Mouse (Mus musculus): ENCODE data around the gene Dusp27. TPM values are rescaled to one million over a fixed set of nuclear protein-coding genes. Genes with fewer than 3 reads are reported as not detected.

Dusp27 gene
- total and polyA plus RNA-seq, 2 experiments from 2014 or later: 0.48 to 1.00 TPM

GRCm38 (mm10) chr1:166105464-166105863 lies 22.3 kb downstream of the Dusp27 start:
- H3K9me3 ChIP-seq (ENCODE audit: low read length): no peaks in the 10 kb centered on the region
- no peak for ATAC-seq
- no peaks in the 10 kb centered on the region for H3K4me1 ChIP-seq (ENCODE audit: insufficient read depth)
- 79% methylated on average over 6 of the region's 6 CpGs for WGBS
- H3K4me2 ChIP-seq (ENCODE audit: low read depth): no peak overlapping the region
- DNase-seq: no peak
- no peak overlapping the region for H3K27ac ChIP-seq (ENCODE audit: low read depth, low read length)
- TF ChIP-seq CTCF (IDR thresholded peaks at IDR 0.05; ENCODE audit: low read depth): no peak
- H3K36me3 ChIP-seq (ENCODE audit: insufficient read depth): no peaks in the 10 kb centered on the region
- H3K27me3 ChIP-seq (ENCODE audit: insufficient read depth, low read length): no peaks in the 10 kb centered on the region
- no peak overlapping the region for H3K4me3 ChIP-seq (ENCODE audit: low read depth, low read length)
- H3K9ac ChIP-seq: no peak overlapping the region

- no peak for ATAC-seq
- Histone ChIP-seq H3K27ac (ENCODE audit: low read depth, low read length) (no peak overlapping the region), H3K36me3 (ENCODE audit: insufficient read depth) (no peaks in the 10 kb centered on the region), H3K4me3 (ENCODE audit: low read depth, low read length) (no peak overlapping the region), H3K27me3 (ENCODE audit: insufficient read depth, low read length) (no peaks in the 10 kb centered on the region), H3K4me1 (ENCODE audit: insufficient read depth) (no peaks in the 10 kb centered on the region), H3K4me2 (ENCODE audit: low read depth) (no peak overlapping the region), H3K9me3 (ENCODE audit: low read length) (no peaks in the 10 kb centered on the region), H3K9ac (no peak overlapping the region)
- 96% methylated on average over 3 of the region's 3 CpGs for WGBS
- no peak for TF ChIP-seq CTCF (IDR thresholded peaks at IDR 0.05; ENCODE audit: low read depth)
- no peak for DNase-seq
Measured at GRCm38 (mm10) chr1:166104858-166105257, 22.9 kb downstream of the Dusp27 start.

DNA sequence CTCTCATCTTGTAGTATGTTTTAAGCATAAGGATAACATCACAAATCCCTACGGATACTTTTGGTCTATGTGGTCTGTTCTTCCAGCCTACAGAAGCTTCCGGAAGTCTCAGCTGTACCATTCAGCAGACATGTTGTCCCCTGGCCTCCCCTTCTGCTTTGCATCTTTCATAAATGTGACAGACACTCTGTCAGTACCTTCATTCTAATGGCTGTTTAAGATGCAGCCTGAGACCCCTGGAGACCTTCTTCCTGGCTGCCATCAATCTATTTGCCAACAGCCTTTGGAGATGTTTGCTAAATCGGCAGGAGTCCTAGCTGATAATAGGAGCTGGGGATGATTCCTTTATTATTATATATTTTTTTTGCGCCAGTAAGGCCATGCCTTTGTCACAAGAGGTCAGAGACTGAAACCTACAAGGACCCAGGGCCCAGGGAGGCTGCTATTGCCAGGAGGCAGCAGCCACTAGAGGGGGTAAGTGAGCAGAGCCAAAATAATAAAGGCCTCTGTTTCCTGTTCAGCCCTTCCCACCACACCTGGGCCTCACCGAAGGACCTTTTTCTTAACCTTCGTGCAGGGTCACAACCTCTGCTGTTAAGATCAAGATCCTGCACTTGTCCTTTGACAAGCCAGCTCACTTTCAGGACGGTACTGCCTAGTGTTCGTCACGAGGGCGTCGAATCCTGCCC lies 24.7 kb downstream of the Dusp27 start:
- H3K27me3 ChIP-seq (ENCODE audit: insufficient read depth, low read length): no peaks in the 10 kb centered on the region
- no peaks in the 10 kb centered on the region for H3K4me1 ChIP-seq (ENCODE audit: insufficient read depth)
- 75% methylated on average over 11 of the region's 11 CpGs for WGBS
- DNase-seq: no peak
- no peak overlapping the region for H3K9ac ChIP-seq
- H3K27ac ChIP-seq (ENCODE audit: low read depth, low read length): no peak overlapping the region
- ATAC-seq: no peak
- no peak overlapping the region for H3K4me3 ChIP-seq (ENCODE audit: low read depth, low read length)
- no peak overlapping the region for H3K4me2 ChIP-seq (ENCODE audit: low read depth)
- H3K9me3 ChIP-seq (ENCODE audit: low read length): no peaks in the 10 kb centered on the region
- peak; percentile 42 for TF ChIP-seq CTCF (IDR thresholded peaks at IDR 0.05; ENCODE audit: low read depth)
- no peaks in the 10 kb centered on the region for H3K36me3 ChIP-seq (ENCODE audit: insufficient read depth)

DNA sequence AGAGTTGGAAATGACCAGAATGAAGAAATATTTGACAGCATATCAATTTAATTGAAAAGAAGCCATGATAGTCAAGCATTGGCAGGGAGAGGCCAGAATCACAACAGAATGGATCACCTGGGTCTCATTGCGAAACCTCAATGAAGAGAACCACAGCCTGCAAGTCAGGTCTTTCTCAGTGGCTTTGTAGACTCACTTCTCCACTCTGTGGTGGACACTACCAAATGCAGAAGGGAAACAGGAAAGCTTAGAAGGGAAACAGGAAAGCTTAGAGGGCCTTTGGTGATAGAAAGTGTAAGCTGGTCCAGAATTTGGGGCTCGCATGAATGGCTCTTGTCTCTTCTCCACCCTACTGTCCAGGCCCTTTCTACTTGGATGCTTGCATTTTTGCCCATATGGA lies 29.6 kb downstream of the Dusp27 start:
- no peak overlapping the region for H3K27ac ChIP-seq (ENCODE audit: low read depth, low read length)
- no peaks in the 10 kb centered on the region for H3K36me3 ChIP-seq (ENCODE audit: insufficient read depth)
- H3K4me2 ChIP-seq (ENCODE audit: low read depth): no peak overlapping the region
- ATAC-seq (no peak), DNase-seq (no peak)
- no peak for TF ChIP-seq CTCF (IDR thresholded peaks at IDR 0.05; ENCODE audit: low read depth)
- WGBS: 100% methylated on average over 2 of the region's 2 CpGs
- no peak overlapping the region for H3K9ac ChIP-seq
- no peaks in the 10 kb centered on the region for H3K4me1 ChIP-seq (ENCODE audit: insufficient read depth)
- no peaks in the 10 kb centered on the region for H3K27me3 ChIP-seq (ENCODE audit: insufficient read depth, low read length)
- no peak overlapping the region for H3K4me3 ChIP-seq (ENCODE audit: low read depth, low read length)
- H3K9me3 ChIP-seq (ENCODE audit: low read length): no peaks in the 10 kb centered on the region

GRCm38 (mm10) chr1:166094462-166094861 lies 33.3 kb downstream of the Dusp27 start:
- Histone ChIP-seq H3K27ac (ENCODE audit: low read depth, low read length) (no peak overlapping the region), H3K4me2 (ENCODE audit: low read depth) (no peak overlapping the region), H3K36me3 (ENCODE audit: insufficient read depth) (no peaks in the 10 kb centered on the region), H3K4me1 (ENCODE audit: insufficient read depth) (no peaks in the 10 kb centered on the region), H3K27me3 (ENCODE audit: insufficient read depth, low read length) (no peaks in the 10 kb centered on the region), H3K9me3 (ENCODE audit: low read length) (no peaks in the 10 kb centered on the region), H3K9ac (no peak overlapping the region), H3K4me3 (ENCODE audit: low read depth, low read length) (no peak overlapping the region)
- no peak for TF ChIP-seq CTCF (IDR thresholded peaks at IDR 0.05; ENCODE audit: low read depth)
- 90% methylated on average over 3 of the region's 3 CpGs for WGBS
- ATAC-seq (no peak), DNase-seq (no peak)

DNA sequence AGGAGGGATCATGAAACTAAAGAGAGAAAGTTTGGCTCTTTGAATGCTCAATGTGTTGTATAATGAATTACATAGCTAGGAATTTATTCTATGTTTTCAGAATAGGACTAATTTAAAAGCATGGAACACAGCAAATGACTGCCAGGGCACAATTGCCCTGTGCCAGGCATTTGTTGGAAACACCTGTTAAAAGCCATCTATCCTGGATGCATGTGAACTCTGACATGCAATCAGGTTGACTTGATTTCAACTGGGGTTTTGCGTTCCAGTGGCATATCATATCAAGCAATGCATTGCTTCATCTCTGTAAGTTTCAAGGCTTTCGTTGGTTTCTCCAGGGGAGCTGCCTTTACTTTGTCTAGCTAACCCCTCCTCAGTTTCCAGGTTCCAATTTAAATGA lies 37.4 kb downstream of the Dusp27 start:
- Histone ChIP-seq H3K4me1 (ENCODE audit: insufficient read depth) (no peaks in the 10 kb centered on the region), H3K9me3 (ENCODE audit: low read length) (no peaks in the 10 kb centered on the region), H3K27ac (ENCODE audit: low read depth, low read length) (no peak overlapping the region), H3K4me3 (ENCODE audit: low read depth, low read length) (no peak overlapping the region), H3K9ac (no peak overlapping the region), H3K4me2 (ENCODE audit: low read depth) (no peak overlapping the region), H3K27me3 (ENCODE audit: insufficient read depth, low read length) (no peaks in the 10 kb centered on the region), H3K36me3 (ENCODE audit: insufficient read depth) (no peaks in the 10 kb centered on the region)
- DNase-seq (no peak), ATAC-seq (no peak)
- 94% methylated on average over 2 of the region's 2 CpGs for WGBS
- TF ChIP-seq CTCF (IDR thresholded peaks at IDR 0.05; ENCODE audit: low read depth): no peak

DNA sequence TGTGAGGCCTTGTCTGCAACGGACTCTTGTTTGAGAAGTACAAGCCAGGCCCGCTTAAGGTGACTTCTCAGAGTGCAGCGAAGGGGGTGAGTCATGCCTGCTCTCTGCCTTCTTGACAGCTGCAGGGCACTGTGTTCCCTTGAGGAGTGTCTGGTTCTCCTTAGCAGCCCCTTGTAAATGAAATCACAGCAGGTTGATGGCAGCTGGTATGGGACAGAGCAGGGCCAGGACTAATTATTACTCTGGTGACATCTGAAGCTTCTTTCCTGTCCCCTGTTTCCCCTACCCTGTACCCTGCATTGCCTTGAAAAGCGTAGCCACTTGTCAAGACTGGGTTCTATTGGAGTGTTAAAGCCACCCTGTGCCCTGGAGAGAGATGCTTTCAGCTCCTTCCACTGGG lies 38.0 kb downstream of the Dusp27 start:
- H3K9me3 ChIP-seq (ENCODE audit: low read length): no peaks in the 10 kb centered on the region
- H3K4me1 ChIP-seq (ENCODE audit: insufficient read depth): no peaks in the 10 kb centered on the region
- ATAC-seq (no peak), DNase-seq (no peak)
- TF ChIP-seq CTCF (IDR thresholded peaks at IDR 0.05; ENCODE audit: low read depth): no peak
- no peak overlapping the region for H3K4me3 ChIP-seq (ENCODE audit: low read depth, low read length)
- H3K27me3 ChIP-seq (ENCODE audit: insufficient read depth, low read length): no peaks in the 10 kb centered on the region
- H3K27ac ChIP-seq (ENCODE audit: low read depth, low read length): no peak overlapping the region
- no peak overlapping the region for H3K9ac ChIP-seq
- H3K4me2 ChIP-seq (ENCODE audit: low read depth): no peak overlapping the region
- H3K36me3 ChIP-seq (ENCODE audit: insufficient read depth): no peaks in the 10 kb centered on the region
- whole genome bisulfite sequencing: 79% methylated on average over 4 of the region's 4 CpGs

All from forebrain, postnatal 0 days (tissue).